Mouse (Mus musculus): ENCODE measurements at regions not wholly inside any gene's neighbourhood (a gene's known extent, or its start where the extent isn't known, plus 50 kb on each side); places are given as distances from the start of the nearest gene placed in this dataset.

GRCm38 (mm10) chrX:49387439-49387838, 76.3 kb upstream of the Arhgap36 start:
- H3K4me2 ChIP-seq (replicated peaks; ENCODE audit: low read depth, low read length, severe bottlenecking), result no peak overlapping the region
- WGBS, result 29% methylated on average over 7 of the region's 7 CpGs
- no peak for DNase-seq (ENCODE audit: low spot score)
- H3K9me3 ChIP-seq (ENCODE audit: control insufficient read depth, low read length), result no peaks in the 10 kb centered on the region
- ATAC-seq (ENCODE audit: low FRiP score, low read depth), result no peak
- no peak overlapping the region for H3K4me3 ChIP-seq (replicated peaks; ENCODE audit: low read length)
- H3K9ac ChIP-seq (ENCODE audit: low read depth, low read length, severe bottlenecking), result no peak overlapping the region
- H3K27ac ChIP-seq (replicated peaks; ENCODE audit: low read depth, low read length), result no peak overlapping the region
- TF ChIP-seq POLR2A (IDR thresholded peaks at IDR 0.05; ENCODE audit: borderline replicate concordance, extremely low read depth, insufficient read depth, insufficient read length), result no peak
- H3K27me3 ChIP-seq (ENCODE audit: control insufficient read depth, insufficient read depth, low read length), result no peaks in the 10 kb centered on the region
- no peaks in the 10 kb centered on the region for H3K4me1 ChIP-seq (ENCODE audit: control insufficient read depth, insufficient read depth, low read length)
- no peaks in the 10 kb centered on the region for H3K36me3 ChIP-seq (ENCODE audit: control insufficient read depth, insufficient read depth, low read length)

- no peaks in the 10 kb centered on the region for H3K27me3 ChIP-seq (ENCODE audit: control insufficient read depth, insufficient read depth, low read length)
- 34% methylated on average over 8 of the region's 8 CpGs for WGBS
- no peak overlapping the region for H3K4me3 ChIP-seq (replicated peaks; ENCODE audit: low read length)
- H3K27ac ChIP-seq (replicated peaks; ENCODE audit: low read depth, low read length), result no peak overlapping the region
- H3K4me2 ChIP-seq (replicated peaks; ENCODE audit: low read depth, low read length, severe bottlenecking), result no peak overlapping the region
- ATAC-seq (ENCODE audit: low FRiP score, low read depth), result no peak
- no peaks in the 10 kb centered on the region for H3K9me3 ChIP-seq (ENCODE audit: control insufficient read depth, low read length)
- H3K4me1 ChIP-seq (ENCODE audit: control insufficient read depth, insufficient read depth, low read length), result no peaks in the 10 kb centered on the region
- no peak overlapping the region for H3K9ac ChIP-seq (ENCODE audit: low read depth, low read length, severe bottlenecking)
- TF ChIP-seq POLR2A (IDR thresholded peaks at IDR 0.05; ENCODE audit: borderline replicate concordance, extremely low read depth, insufficient read depth, insufficient read length), result no peak
- peak; percentile 11 for DNase-seq (ENCODE audit: low spot score)
- H3K36me3 ChIP-seq (ENCODE audit: control insufficient read depth, insufficient read depth, low read length), result no peaks in the 10 kb centered on the region
Measured at GRCm38 (mm10) chrX:49377067-49377466, 86.7 kb upstream of the Arhgap36 start.

GRCm38 (mm10) chrX:49370384-49370783, 82.3 kb upstream of the Enox2 start:
- no peak overlapping the region for H3K4me3 ChIP-seq (replicated peaks; ENCODE audit: low read length)

GRCm38 (mm10) chrX:49369404-49369803, 81.3 kb upstream of the Enox2 start:
- Histone ChIP-seq H3K9ac (ENCODE audit: low read depth, low read length, severe bottlenecking) (no peak overlapping the region), H3K4me3 (replicated peaks; ENCODE audit: low read length) (no peak overlapping the region), H3K9me3 (ENCODE audit: control insufficient read depth, low read length) (no peaks in the 10 kb centered on the region), H3K27me3 (ENCODE audit: control insufficient read depth, insufficient read depth, low read length) (no peaks in the 10 kb centered on the region), H3K27ac (replicated peaks; ENCODE audit: low read depth, low read length) (no peak overlapping the region), H3K36me3 (ENCODE audit: control insufficient read depth, insufficient read depth, low read length) (no peaks in the 10 kb centered on the region), H3K4me1 (ENCODE audit: control insufficient read depth, insufficient read depth, low read length) (no peaks in the 10 kb centered on the region), H3K4me2 (replicated peaks; ENCODE audit: low read depth, low read length, severe bottlenecking) (no peak overlapping the region)
- DNase-seq (ENCODE audit: low spot score) (no peak), ATAC-seq (ENCODE audit: low FRiP score, low read depth) (no peak)
- TF ChIP-seq POLR2A (IDR thresholded peaks at IDR 0.05; ENCODE audit: borderline replicate concordance, extremely low read depth, insufficient read depth, insufficient read length), result no peak
- 68% methylated on average over 9 of the region's 9 CpGs for WGBS

More at GRCm38 (mm10) chrX:49370384-49370783, 82.3 kb upstream of the Enox2 start:
- Histone ChIP-seq H3K36me3 (ENCODE audit: control insufficient read depth, insufficient read depth, low read length) (no peaks in the 10 kb centered on the region), H3K4me2 (replicated peaks; ENCODE audit: low read depth, low read length, severe bottlenecking) (no peak overlapping the region), H3K9me3 (ENCODE audit: control insufficient read depth, low read length) (no peaks in the 10 kb centered on the region), H3K27ac (replicated peaks; ENCODE audit: low read depth, low read length) (no peak overlapping the region), H3K4me1 (ENCODE audit: control insufficient read depth, insufficient read depth, low read length) (no peaks in the 10 kb centered on the region), H3K9ac (ENCODE audit: low read depth, low read length, severe bottlenecking) (no peak overlapping the region), H3K27me3 (ENCODE audit: control insufficient read depth, insufficient read depth, low read length) (no peaks in the 10 kb centered on the region)
- ATAC-seq (ENCODE audit: low FRiP score, low read depth) (no peak), DNase-seq (ENCODE audit: low spot score) (no peak)
- TF ChIP-seq POLR2A (IDR thresholded peaks at IDR 0.05; ENCODE audit: borderline replicate concordance, extremely low read depth, insufficient read depth, insufficient read length), result no peak
- 54% methylated on average over 2 of the region's 2 CpGs for WGBS

- no peak overlapping the region for H3K27ac ChIP-seq (replicated peaks; ENCODE audit: low read depth, low read length)
- peak; percentile 5 for DNase-seq (ENCODE audit: low spot score)
- no peaks in the 10 kb centered on the region for H3K27me3 ChIP-seq (ENCODE audit: control insufficient read depth, insufficient read depth, low read length)
- no peak overlapping the region for H3K4me2 ChIP-seq (replicated peaks; ENCODE audit: low read depth, low read length, severe bottlenecking)
- H3K4me3 ChIP-seq (replicated peaks; ENCODE audit: low read length), result no peak overlapping the region
- no peak for TF ChIP-seq POLR2A (IDR thresholded peaks at IDR 0.05; ENCODE audit: borderline replicate concordance, extremely low read depth, insufficient read depth, insufficient read length)
- no peaks in the 10 kb centered on the region for H3K9me3 ChIP-seq (ENCODE audit: control insufficient read depth, low read length)
- no peak for ATAC-seq (ENCODE audit: low FRiP score, low read depth)
- no peaks in the 10 kb centered on the region for H3K4me1 ChIP-seq (ENCODE audit: control insufficient read depth, insufficient read depth, low read length)
- H3K9ac ChIP-seq (ENCODE audit: low read depth, low read length, severe bottlenecking), result no peak overlapping the region
- no peaks in the 10 kb centered on the region for H3K36me3 ChIP-seq (ENCODE audit: control insufficient read depth, insufficient read depth, low read length)
Measured at GRCm38 (mm10) chrX:49346451-49346850, 58.4 kb upstream of the Enox2 start.

Measured in limb, embryonic 14.5 days (tissue).